Mouse (Mus musculus): Measurements from ENCODE around the gene Lemd1.

Gene Lemd1

DNA sequence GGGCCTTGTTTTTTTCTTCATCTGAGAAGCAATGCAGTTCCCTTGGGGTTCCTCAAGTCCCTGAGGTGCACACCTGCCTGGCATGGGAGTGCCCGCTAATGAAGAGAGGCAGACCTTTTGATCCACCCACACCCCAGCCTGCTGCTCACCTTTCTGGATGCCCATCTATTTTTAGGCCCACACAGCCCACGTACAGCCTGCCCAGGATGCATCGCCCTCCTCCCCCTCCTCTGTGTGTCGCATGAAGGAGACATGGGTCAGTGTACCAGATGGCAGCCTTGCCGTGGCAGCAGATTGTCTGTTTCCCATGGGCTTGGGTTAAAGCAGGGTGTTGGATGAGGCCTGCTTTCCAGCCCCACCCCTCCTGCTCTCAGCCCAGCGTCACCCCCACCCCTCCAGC is 98.7 kb downstream of the Lemd1 start:
- DNase-seq (ENCODE audit: low spot score in 2 of 2) = no peak

DNA sequence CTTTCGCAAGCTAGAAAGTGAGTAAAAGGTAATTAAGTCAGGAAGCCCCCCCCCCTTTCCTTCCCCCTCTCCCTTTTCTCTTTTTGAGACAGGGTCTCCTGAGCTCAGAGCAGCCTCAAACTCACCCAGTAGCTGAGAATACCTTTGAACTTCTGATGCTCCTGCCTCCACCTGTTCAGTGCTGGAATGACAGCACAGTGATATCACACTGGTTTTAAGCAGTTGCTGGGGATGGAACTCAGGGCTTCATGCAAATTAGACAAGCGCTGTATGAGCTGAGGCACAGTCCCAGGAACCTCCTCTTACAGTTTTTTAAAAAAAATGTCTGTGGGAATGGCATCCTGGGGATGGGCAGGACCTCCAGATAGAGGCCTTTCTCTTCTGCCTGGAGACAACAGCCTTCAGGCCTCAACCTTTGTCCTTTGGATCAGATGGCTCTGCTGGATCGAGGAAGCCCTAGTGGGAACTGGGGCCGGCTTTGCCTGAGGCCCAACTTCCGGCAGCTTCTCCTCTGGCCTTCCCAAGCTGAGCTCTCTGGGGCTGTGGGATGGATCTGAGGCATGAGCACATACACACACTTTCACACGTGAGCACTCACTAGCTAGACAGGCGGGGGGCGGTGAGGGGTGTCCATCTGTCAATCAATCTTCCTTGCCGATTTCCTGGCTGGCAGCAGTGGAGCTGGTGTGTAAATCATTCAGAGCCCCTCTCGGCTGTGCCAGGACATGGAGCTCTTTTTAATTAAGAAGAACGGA is 99.9 kb downstream of the Lemd1 start:
- DNase-seq (ENCODE audit: low spot score in 2 of 2) = no peak

GRCm38 (mm10) chr1:132291706-132292105 is 100.5 kb downstream of the Lemd1 start:
- no peak for DNase-seq (ENCODE audit: low spot score in 2 of 2)

DNA sequence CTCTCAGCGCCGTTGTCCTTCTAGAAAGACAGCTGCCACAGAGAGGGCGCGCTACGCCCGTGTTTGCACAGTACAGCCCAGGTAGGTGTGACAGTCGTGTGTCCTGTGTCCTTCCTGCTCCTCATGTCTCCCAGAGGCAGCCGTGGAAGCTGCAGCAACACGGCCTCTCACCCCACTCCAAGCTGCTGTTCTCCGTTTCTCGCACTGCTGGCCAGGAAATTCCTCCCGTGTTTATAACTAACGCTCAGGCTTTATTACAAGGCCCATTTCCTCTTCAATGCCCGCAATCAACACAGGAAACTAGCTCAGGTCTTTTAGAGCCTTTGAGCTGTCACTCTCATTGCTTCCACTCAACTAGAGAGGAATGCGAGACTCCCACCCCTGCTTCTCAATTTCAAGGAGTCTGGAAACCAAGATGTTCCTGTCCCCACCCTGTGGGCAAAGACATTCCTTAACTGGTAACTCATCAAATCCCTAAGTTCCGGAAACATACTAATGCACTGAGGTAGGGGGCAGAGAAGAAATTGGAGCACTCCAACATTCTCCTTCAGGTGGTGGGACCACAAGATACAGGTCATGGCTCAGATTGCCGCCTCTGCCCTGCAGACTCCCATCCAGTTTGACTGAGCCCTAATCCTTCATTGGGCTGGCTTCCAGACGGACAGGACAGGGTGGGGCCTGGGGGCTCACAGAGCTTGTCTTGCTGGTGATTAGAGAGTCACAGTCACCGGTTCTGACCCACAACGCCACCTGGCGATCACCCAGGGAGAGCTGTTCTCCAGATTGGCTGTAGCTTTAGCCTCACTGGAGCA is 101.3 kb downstream of the Lemd1 start:
- DNase-seq (ENCODE audit: low spot score in 2 of 2) = no peak

GRCm38 (mm10) chr1:132295506-132295905 is 104.3 kb downstream of the Lemd1 start:
- DNase-seq (ENCODE audit: low spot score in 2 of 2) = no peak

GRCm38 (mm10) chr1:132296051-132296450 is 104.8 kb downstream of the Lemd1 start:
- DNase-seq (ENCODE audit: low spot score in 2 of 2) = no peak

- DNase-seq (ENCODE audit: low spot score in 2 of 2) = peak; percentile 36 to 39
Observed at GRCm38 (mm10) chr1:132298425-132298800, 107.2 kb downstream of the Lemd1 start, which contains the start of gene Klhdc8a. Gene Klhdc8a (plus strand): TSS chr1:132298626.

DNA sequence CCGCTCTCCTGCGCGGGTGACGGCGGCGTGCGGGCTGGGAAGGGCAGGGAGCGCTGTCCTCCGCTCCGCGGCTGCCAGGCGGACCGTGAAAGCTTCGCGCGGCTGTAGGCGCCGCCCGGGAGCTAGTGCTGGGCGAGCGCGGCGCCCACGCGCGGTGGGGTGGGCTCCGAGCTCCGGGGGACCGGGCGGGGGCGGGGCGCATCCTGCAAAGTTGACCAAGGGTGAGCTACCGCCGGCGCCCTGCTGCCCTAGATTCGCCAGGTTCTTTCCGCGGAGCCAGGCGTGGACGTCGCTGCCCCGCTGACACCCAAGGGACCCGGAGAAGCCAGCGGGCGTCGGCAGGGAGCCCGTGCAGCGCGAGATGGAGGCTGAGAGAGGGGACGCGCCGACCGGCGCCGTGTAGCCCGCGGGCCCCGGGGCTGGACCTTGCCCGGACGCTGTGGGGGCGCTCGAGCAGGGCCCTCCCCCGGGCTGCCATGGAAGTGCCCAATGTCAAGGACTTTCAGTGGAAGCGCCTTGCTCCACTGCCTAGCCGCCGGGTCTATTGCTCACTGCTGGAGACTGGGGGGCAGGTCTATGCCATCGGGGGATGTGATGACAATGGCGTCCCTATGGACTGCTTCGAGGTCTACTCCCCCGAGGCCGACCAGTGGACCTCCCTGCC is 107.7 kb downstream of the Lemd1 start:
- DNase-seq (ENCODE audit: low spot score in 2 of 2) = peak; percentile 14 to 21

DNA sequence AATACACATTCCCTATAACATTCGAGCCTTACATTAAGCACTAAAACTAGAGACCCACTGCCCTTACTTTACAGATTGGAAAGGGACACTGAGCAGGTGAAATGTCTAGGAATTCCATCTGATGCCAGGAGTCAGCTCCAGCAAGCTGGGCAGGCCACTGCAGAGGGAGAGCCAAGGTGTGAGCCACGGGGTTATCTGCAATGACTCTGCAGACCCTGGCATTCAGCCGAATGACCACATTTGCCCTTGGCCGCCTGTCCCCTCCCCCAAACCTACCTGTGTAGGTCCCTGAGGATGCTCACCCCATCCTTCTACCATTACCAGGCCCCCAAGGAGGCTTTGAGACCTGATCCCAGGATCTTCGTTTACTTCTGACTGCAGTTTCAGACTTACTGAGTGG is 108.5 kb downstream of the Lemd1 start:
- no peak for DNase-seq (ENCODE audit: low spot score in 2 of 2)

DNA sequence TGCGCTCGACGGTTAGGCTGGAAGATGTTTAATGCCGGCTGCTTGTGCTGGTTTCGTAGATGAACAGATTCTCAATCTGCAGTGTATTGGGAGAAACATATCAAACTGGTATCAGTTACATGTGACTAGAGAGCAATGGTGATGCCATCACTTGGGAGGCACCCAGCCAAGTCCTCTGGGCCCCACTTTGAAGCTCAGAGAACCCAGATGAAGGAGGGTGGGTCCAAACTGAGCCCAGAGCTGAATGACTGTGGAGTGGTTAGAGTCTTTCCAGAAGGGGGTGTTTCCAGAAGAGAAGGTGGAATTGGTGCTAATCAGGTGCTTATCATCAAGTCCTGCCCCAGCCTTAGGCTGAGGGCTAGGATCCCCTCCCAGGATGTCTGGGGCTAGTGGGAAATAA is 110.0 kb downstream of the Lemd1 start:
- DNase-seq (ENCODE audit: low spot score in 2 of 2) = no peak

DNA sequence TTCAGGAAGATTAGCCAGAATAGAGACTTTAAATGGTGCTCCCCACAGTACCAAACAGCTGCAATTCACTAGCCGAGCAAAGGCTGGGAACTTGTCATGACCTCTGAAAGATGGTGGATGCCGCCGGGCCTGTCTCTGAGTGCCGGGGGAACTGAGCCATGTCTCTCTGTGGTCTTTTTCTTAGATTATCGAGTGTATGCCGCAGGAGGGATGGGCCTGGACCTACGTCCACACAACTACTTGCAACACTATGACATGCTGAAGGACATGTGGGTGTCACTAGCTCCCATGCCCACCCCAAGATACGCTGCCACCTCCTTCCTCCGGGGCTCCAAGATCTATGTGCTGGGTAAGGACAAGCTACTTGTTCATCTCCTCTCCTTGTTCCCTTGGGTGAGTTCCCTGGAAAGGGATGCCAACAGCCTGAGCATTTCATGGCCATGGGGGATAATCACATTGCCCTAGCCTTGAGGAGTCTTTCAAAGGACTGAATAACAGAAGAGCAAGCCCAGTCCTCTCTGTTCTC is 111.2 kb downstream of the Lemd1 start:
- no peak for DNase-seq (ENCODE audit: low spot score in 2 of 2)

- no peak for DNase-seq (ENCODE audit: low spot score in 2 of 2)
Observed at GRCm38 (mm10) chr1:132304618-132305214, 113.5 kb downstream of the Lemd1 start.

GRCm38 (mm10) chr1:132306160-132306559 is 114.9 kb downstream of the Lemd1 start:
- peak in 1 of 2 experiments; percentile 21 for DNase-seq (ENCODE audit: low spot score in 2 of 2)

DNA sequence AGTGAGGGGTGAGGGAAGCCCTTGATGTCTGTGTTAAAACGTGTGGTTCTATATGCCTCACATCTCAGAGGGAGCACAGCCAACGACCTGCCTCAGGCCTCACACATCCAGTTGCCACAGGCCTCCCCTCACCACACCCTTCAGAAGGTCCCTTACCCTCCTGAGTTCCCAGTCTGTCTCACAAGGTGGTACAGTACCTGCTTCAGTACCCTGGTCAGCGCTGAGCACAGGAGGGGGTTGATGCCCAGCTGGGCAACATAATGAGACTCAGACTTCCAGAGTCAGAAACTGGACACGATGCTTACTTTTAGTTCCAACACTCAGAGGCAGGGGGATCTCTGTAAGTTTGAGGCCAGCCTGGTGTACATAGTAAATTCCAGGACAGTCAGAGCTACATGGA is 115.6 kb downstream of the Lemd1 start:
- DNase-seq (ENCODE audit: low spot score in 2 of 2) = no peak

DNA sequence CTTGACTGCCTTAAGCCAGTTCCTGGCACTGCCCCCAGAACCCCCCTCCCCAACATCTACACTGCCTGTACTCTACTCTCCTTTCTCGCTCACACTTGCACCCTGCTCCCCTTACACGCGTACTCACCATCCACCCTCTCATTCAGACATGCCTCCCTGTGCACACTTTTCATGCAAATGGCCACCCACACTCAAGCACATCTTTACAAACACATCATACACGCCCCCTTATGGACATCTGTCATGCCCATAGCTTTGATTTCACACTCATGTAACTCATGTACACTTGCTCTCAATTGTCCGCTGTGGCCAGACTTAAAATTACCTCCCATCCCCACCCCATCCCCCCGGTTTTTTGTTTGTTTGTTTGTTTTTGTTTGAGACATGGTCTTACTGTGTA is 116.7 kb downstream of the Lemd1 start:
- DNase-seq (ENCODE audit: low spot score in 2 of 2) = peak in 1 of 2 experiments; percentile 39

GRCm38 (mm10) chr1:132308674-132309073 is 117.4 kb downstream of the Lemd1 start:
- DNase-seq (ENCODE audit: low spot score in 2 of 2) = no peak

Data from right cerebral cortex, postnatal 36 days (tissue).